Mouse (Mus musculus): ENCODE data around the gene March1. TPM values are rescaled to one million over a fixed set of nuclear protein-coding genes. Genes with fewer than 3 reads are reported as not detected.

Gene March1
- polyA plus RNA-seq, 1 experiment from 2014 or later, result 56.4 TPM

DNA sequence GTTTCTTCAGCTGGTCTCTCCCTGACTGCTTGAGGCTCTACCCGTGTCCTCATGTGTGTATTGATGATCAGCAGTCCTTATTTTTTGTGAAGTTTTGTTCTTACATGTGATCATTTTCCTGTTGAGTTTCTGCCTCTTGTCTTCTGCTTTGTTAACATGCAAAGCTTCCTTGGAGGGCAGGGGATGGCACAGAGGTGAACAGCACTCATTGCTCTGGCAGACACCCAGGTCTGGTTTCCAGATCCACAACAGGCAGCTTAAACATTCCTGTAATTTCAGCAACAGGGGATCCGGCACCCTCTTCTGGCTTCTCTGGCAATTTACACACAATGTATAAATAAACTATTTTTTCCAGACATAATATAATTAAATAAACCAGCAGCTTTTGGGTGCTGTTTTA is 652.4 kb downstream of the March1 start:
- Histone ChIP-seq H3K4me3 (ENCODE audit: low read depth, low read length) (no peak overlapping the region), H3K27ac (ENCODE audit: low read length) (no peak overlapping the region), H3K4me1 (ENCODE audit: control insufficient read depth, insufficient read depth, low read length) (no peaks in the 10 kb centered on the region), H3K36me3 (ENCODE audit: control insufficient read depth, insufficient read depth, low read length) (no peaks in the 10 kb centered on the region), H3K27me3 (ENCODE audit: control insufficient read depth, insufficient read depth, low read depth, low read length) (no peaks in the 10 kb centered on the region), H3K4me2 (ENCODE audit: low read length) (no peak overlapping the region), H3K9me3 (replicated peaks; ENCODE audit: control insufficient read depth, low read length, poor library complexity, severe bottlenecking) (no peaks in the 10 kb centered on the region), H3K9ac (ENCODE audit: low read depth, low read length) (no peak overlapping the region)
- 75% methylated on average over 2 of the region's 2 CpGs for WGBS
- no peak for ATAC-seq

DNA sequence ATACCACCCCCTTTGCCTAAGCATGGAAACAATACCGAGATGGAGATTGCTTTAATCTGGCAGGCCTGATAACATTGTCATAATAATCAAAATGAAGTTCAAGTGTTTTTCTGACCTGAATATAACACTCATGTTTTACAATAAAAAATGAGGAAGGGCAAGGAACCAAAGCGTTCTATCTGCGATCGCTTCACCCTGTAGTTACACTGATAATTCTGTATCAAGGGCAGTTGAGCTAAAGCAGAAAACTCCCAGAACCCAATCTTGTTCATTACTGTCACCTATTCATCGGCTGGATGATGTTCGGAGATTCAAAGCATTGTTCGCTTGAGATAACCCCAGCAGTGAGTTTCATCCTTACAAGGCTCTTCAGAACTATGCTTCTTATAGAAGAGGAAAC is 700.1 kb downstream of the March1 start:
- no peak overlapping the region for H3K4me2 ChIP-seq (ENCODE audit: low read length)
- no peak for ATAC-seq
- no peaks in the 10 kb centered on the region for H3K4me1 ChIP-seq (ENCODE audit: control insufficient read depth, insufficient read depth, low read length)
- H3K9me3 ChIP-seq (replicated peaks; ENCODE audit: control insufficient read depth, low read length, poor library complexity, severe bottlenecking), result no peaks in the 10 kb centered on the region
- H3K9ac ChIP-seq (ENCODE audit: low read depth, low read length), result no peak overlapping the region
- H3K4me3 ChIP-seq (ENCODE audit: low read depth, low read length), result no peak overlapping the region
- 88% methylated on average over 7 of the region's 7 CpGs for WGBS
- H3K27me3 ChIP-seq (ENCODE audit: control insufficient read depth, insufficient read depth, low read depth, low read length), result no peaks in the 10 kb centered on the region
- no peak overlapping the region for H3K27ac ChIP-seq (ENCODE audit: low read length)
- no peaks in the 10 kb centered on the region for H3K36me3 ChIP-seq (ENCODE audit: control insufficient read depth, insufficient read depth, low read length)

DNA sequence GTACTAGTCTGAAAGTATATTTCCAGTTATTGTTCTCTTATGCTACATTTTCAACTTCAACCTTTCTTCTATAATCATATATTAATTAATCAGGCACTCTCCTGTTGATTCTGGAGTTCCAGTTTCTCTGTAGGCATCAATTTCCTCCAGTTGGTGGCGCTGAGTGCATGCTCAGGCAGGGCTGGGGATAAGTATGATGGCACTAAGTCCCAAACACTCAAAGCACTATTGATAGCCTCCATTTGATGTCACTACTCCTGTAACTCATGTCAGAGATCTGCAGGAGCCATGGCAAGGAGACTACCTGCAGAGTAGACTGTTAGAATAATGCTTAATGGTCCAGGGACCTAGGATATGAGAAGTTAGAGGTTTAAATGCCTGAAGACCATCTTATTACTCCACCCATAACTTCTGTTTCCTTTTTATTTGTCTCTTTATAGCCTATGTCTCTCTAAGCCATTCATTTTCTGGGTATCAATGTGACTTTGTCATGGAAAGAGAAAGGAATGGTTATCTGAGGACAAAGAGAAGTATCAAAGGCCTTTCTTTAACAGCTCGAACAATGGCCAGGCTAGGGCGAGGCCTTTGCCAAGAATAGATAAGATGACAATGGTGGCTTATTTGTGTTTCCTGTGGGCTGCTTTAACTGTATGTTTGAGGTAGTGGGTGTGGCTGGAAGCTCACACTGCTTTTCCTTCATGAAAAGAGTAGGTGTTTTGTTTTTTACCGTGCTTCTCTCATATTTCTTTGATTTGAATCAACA is 705.5 kb downstream of the March1 start:
- no peak overlapping the region for H3K27ac ChIP-seq (ENCODE audit: low read length)
- H3K4me1 ChIP-seq (ENCODE audit: control insufficient read depth, insufficient read depth, low read length), result no peaks in the 10 kb centered on the region
- H3K4me2 ChIP-seq (ENCODE audit: low read length), result no peak overlapping the region
- H3K4me3 ChIP-seq (ENCODE audit: low read depth, low read length), result no peak overlapping the region
- H3K9me3 ChIP-seq (replicated peaks; ENCODE audit: control insufficient read depth, low read length, poor library complexity, severe bottlenecking), result no peaks in the 10 kb centered on the region
- no peaks in the 10 kb centered on the region for H3K36me3 ChIP-seq (ENCODE audit: control insufficient read depth, insufficient read depth, low read length)
- ATAC-seq, result no peak
- WGBS, result 61% methylated on average over 4 of the region's 4 CpGs
- H3K9ac ChIP-seq (ENCODE audit: low read depth, low read length), result no peak overlapping the region
- no peaks in the 10 kb centered on the region for H3K27me3 ChIP-seq (ENCODE audit: control insufficient read depth, insufficient read depth, low read depth, low read length)

DNA sequence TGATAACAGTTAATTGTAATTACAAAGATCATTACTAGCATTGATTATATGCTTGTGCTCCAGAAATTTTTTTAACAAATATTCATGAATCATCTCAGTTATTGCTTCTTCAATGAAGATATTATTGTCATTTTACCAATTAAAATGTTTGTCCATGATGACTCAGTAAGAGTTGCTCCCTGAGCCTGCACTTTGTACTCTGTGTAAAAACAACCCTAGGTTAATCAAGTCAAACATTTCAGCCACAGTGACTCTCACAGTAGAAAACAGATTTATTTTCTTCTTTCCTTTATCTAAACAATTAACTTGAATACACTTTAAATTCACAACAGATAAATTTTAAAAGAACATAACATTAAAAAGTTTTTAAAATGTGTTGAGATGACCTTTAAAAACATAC is 708.7 kb downstream of the March1 start:
- Histone ChIP-seq H3K36me3 (ENCODE audit: control insufficient read depth, insufficient read depth, low read length) (no peaks in the 10 kb centered on the region), H3K4me3 (ENCODE audit: low read depth, low read length) (no peak overlapping the region), H3K9me3 (replicated peaks; ENCODE audit: control insufficient read depth, low read length, poor library complexity, severe bottlenecking) (no peaks in the 10 kb centered on the region), H3K9ac (ENCODE audit: low read depth, low read length) (no peak overlapping the region), H3K4me2 (ENCODE audit: low read length) (no peak overlapping the region), H3K27ac (ENCODE audit: low read length) (no peak overlapping the region), H3K27me3 (ENCODE audit: control insufficient read depth, insufficient read depth, low read depth, low read length) (no peaks in the 10 kb centered on the region), H3K4me1 (ENCODE audit: control insufficient read depth, insufficient read depth, low read length) (no peaks in the 10 kb centered on the region)
- ATAC-seq, result no peak

DNA sequence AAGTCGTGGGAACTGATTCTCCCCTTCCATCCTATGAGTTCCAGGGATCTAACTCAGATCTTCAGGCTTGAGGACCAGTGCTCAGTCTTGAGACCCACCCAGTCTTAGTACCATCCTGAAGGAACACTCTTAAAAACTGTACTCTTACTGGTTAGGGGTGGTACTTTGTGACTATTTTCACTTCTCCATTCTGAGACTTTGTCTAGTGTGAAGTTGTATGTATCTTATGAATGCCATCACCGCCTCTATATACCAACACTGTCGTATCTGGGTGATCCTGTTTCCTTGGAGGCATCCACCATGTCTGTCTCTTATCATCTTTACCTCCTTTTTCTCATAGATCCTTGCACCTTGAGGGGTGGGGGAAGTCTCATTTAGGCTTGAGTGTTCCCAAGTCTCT is 714.5 kb downstream of the March1 start:
- H3K4me1 ChIP-seq (ENCODE audit: control insufficient read depth, insufficient read depth, low read length), result no peaks in the 10 kb centered on the region
- no peaks in the 10 kb centered on the region for H3K27me3 ChIP-seq (ENCODE audit: control insufficient read depth, insufficient read depth, low read depth, low read length)
- ATAC-seq, result no peak
- no peak overlapping the region for H3K4me3 ChIP-seq (ENCODE audit: low read depth, low read length)
- no peaks in the 10 kb centered on the region for H3K9me3 ChIP-seq (replicated peaks; ENCODE audit: control insufficient read depth, low read length, poor library complexity, severe bottlenecking)
- no peak overlapping the region for H3K9ac ChIP-seq (ENCODE audit: low read depth, low read length)
- 91% methylated on average over 3 of the region's 3 CpGs for WGBS
- no peaks in the 10 kb centered on the region for H3K36me3 ChIP-seq (ENCODE audit: control insufficient read depth, insufficient read depth, low read length)
- H3K4me2 ChIP-seq (ENCODE audit: low read length), result no peak overlapping the region
- no peak overlapping the region for H3K27ac ChIP-seq (ENCODE audit: low read length)

DNA sequence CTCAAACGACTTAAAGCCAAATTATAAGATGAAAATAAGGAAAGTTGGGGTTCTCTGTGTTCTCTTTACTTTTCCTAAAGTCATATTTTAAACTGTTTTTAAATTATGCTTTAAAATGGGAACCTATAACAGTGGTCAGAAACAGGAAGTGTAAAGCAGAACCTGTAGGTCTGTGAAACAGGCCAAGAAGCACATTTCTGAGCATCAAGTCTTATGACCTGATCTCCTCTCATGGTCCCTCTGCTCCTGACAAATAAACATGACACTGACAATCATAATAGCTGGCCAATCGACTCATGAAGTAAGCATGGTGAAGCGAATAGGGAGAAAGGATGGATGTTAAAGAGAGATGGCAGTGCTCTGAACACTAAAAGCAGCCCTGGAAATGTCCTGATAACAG is 716.6 kb downstream of the March1 start:
- no peaks in the 10 kb centered on the region; the same call in 1 of the 2 replicates for H3K9me3 ChIP-seq (replicated peaks; ENCODE audit: control insufficient read depth, low read length, poor library complexity, severe bottlenecking)
- H3K4me3 ChIP-seq (ENCODE audit: low read depth, low read length), result no peak overlapping the region
- no peak overlapping the region for H3K27ac ChIP-seq (ENCODE audit: low read length)
- ATAC-seq, result no peak
- H3K9ac ChIP-seq (ENCODE audit: low read depth, low read length), result no peak overlapping the region
- no peaks in the 10 kb centered on the region for H3K4me1 ChIP-seq (ENCODE audit: control insufficient read depth, insufficient read depth, low read length)
- no peak overlapping the region for H3K4me2 ChIP-seq (ENCODE audit: low read length)
- WGBS, result 86% methylated on average over 3 of the region's 3 CpGs
- H3K36me3 ChIP-seq (ENCODE audit: control insufficient read depth, insufficient read depth, low read length), result no peaks in the 10 kb centered on the region
- no peaks in the 10 kb centered on the region for H3K27me3 ChIP-seq (ENCODE audit: control insufficient read depth, insufficient read depth, low read depth, low read length)

DNA sequence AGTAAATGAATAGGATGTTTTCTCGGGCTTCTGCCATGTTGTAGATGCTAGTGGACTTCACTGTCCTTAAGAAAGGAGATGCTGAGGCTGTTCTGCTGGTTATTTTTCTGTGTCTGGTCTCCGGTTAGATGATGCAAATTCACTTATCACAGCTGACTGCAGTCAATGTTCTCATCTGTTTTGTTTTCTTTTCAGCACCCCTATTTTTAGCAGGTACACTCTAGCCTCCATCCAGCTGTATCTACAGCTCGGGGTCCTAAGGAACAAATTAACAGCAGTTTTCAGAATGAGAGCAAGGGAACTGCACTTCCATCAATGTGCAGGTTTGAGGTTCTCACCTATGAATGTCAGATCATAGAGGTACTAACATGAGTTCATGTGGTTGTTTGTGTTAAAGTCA is 721.9 kb downstream of the March1 start:
- no peak for ATAC-seq
- H3K4me1 ChIP-seq (ENCODE audit: control insufficient read depth, insufficient read depth, low read length), result no peaks in the 10 kb centered on the region
- no peak overlapping the region for H3K27ac ChIP-seq (ENCODE audit: low read length)
- no peak overlapping the region for H3K9ac ChIP-seq (ENCODE audit: low read depth, low read length)
- no peak overlapping the region for H3K4me2 ChIP-seq (ENCODE audit: low read length)
- no peak overlapping the region for H3K4me3 ChIP-seq (ENCODE audit: low read depth, low read length)
- H3K36me3 ChIP-seq (ENCODE audit: control insufficient read depth, insufficient read depth, low read length), result no peaks in the 10 kb centered on the region
- no peaks in the 10 kb centered on the region for H3K27me3 ChIP-seq (ENCODE audit: control insufficient read depth, insufficient read depth, low read depth, low read length)
- H3K9me3 ChIP-seq (replicated peaks; ENCODE audit: control insufficient read depth, low read length, poor library complexity, severe bottlenecking), result no peaks in the 10 kb centered on the region; the same call in 1 of the 2 replicates
- WGBS, result 89% methylated on average over 3 of the region's 3 CpGs

DNA sequence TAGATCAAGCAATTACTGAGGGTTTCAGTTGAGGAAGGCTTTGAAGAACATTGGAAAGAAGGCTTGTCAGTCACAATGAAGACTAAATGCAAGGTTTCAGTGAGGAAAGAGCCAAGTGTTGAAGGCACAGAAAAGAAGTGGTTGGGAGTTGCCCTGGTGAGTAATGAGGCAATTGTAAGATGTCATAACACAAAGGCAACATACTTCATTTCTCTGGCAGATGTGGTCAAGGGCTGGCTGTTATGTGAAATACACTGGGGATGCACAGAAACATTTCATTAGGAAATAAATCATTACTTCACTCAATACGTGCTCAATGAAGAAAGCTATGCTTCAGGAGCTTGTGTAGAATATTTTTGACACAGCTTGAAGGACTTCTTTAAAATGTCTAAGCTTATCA is 725.2 kb downstream of the March1 start:
- WGBS, result 78% methylated on average over 1 of the region's 1 CpGs
- Histone ChIP-seq H3K27me3 (ENCODE audit: control insufficient read depth, insufficient read depth, low read depth, low read length) (no peaks in the 10 kb centered on the region), H3K27ac (ENCODE audit: low read length) (no peak overlapping the region), H3K36me3 (ENCODE audit: control insufficient read depth, insufficient read depth, low read length) (no peaks in the 10 kb centered on the region), H3K4me2 (ENCODE audit: low read length) (no peak overlapping the region), H3K4me3 (ENCODE audit: low read depth, low read length) (no peak overlapping the region), H3K9me3 (replicated peaks; ENCODE audit: control insufficient read depth, low read length, poor library complexity, severe bottlenecking) (no peaks in the 10 kb centered on the region), H3K4me1 (ENCODE audit: control insufficient read depth, insufficient read depth, low read length) (no peaks in the 10 kb centered on the region), H3K9ac (ENCODE audit: low read depth, low read length) (no peak overlapping the region)
- ATAC-seq, result no peak

DNA sequence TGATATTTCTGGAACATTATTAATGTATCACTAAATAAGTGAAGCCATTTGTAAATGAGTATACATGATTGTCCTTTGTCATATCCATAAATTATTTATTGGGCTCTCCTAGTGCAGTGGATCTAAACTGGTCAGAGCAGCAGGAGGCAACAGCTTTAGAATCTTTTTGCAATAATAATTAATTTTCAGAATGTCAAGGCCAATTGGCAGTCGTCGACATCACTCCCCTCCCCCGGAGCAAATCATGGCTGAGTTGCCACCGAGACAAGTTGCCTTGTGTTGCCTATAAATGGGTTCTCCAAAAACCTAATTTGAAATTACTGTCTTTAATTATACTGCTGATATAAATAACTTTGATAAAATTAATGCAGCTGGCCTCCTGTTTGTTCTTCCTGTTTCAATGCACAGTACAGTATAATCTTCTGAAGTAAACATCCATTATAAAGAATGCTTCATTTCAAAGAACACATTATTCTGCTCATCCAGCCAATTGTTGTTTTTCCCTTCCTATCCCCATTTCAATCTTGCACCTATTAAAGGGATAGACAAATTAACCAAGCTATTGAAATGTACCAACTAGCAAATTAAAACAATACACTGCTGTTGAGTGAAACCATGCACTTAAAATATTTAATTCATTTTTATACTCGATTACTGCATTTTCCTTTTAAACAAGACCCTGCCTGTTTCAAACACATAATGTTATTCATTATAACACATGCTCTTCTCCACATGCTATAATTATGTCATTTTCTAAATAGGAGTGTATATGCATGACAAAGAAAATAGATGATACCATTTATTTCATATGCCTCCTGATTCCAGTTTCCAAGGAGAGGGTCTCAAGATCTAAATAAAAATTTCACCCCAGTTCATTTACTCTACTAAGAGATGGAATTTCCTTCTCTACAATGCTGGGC is 745.4 kb downstream of the March1 start:
- Histone ChIP-seq H3K4me3 (ENCODE audit: low read depth, low read length) (no peak overlapping the region), H3K27me3 (ENCODE audit: control insufficient read depth, insufficient read depth, low read depth, low read length) (no peaks in the 10 kb centered on the region), H3K27ac (ENCODE audit: low read length) (no peak overlapping the region), H3K9ac (ENCODE audit: low read depth, low read length) (no peak overlapping the region), H3K4me1 (ENCODE audit: control insufficient read depth, insufficient read depth, low read length) (no peaks in the 10 kb centered on the region), H3K4me2 (ENCODE audit: low read length) (no peak overlapping the region), H3K9me3 (replicated peaks; ENCODE audit: control insufficient read depth, low read length, poor library complexity, severe bottlenecking) (no peaks in the 10 kb centered on the region), H3K36me3 (ENCODE audit: control insufficient read depth, insufficient read depth, low read length) (no peaks in the 10 kb centered on the region)
- WGBS, result 53% methylated on average over 5 of the region's 5 CpGs
- no peak for ATAC-seq
